Mouse (Mus musculus) neural tube, embryonic 14.5 days (tissue): Measurements from ENCODE around the gene Polh. TPM values are rescaled to one million over a fixed set of nuclear protein-coding genes. Genes with fewer than 3 reads are reported as not detected.

Experiments used
- ATAC-seq: fragments of 200-750 bp; cut with Nextera tagmentation; 2 replicates; pipeline ENCODE4 v1.8.0; 2017; ENCODE audit warnings: low read depth, mild to moderate bottlenecking, moderate TSS enrichment, moderate library complexity
- H3K27ac ChIP-seq: fragments of 300-500 bp; sonication (generic); 2 replicates; pipeline ENCODE4 v1.5.1; 2014; ENCODE audit warnings: low read depth, mild to moderate bottlenecking, control low read depth, low read length, moderate library complexity, mixed read lengths
- H3K27me3 ChIP-seq: fragments of 300-500 bp; sonication (generic); 2 replicates; pipeline ENCODE4 v1.6.1; 2014; ENCODE audit warnings: low read length; ENCODE audit not compliant: control insufficient read depth, insufficient read depth
- H3K36me3 ChIP-seq: fragments of 300-500 bp; sonication (generic); 2 replicates; pipeline ENCODE4 v1.6.1; 2014; ENCODE audit warnings: low read length, mixed read lengths; ENCODE audit not compliant: control insufficient read depth, insufficient read depth
- H3K4me1 ChIP-seq: fragments of 300-500 bp; sonication (generic); 2 replicates; pipeline ENCODE4 v1.6.1; 2014; ENCODE audit warnings: low read length; ENCODE audit not compliant: control insufficient read depth, insufficient read depth
- H3K4me2 ChIP-seq: fragments of 300-500 bp; sonication (generic); 2 replicates; pipeline ENCODE4 v1.6.1; 2014; ENCODE audit warnings: mild to moderate bottlenecking, low read depth, low read length, control low read depth
- H3K4me3 ChIP-seq: fragments of 300-500 bp; sonication (generic); 2 replicates; pipeline ENCODE4 v1.5.1; 2014; ENCODE audit warnings: low read depth, low read length, control low read depth, mixed read lengths
- H3K9ac ChIP-seq: fragments of 300-500 bp; sonication (generic); replicated peaks from 2 replicates; pipeline ENCODE4 v1.6.1; 2014; ENCODE audit warnings: low read depth, mild to moderate bottlenecking, control low read depth, low read length, mixed read lengths
- H3K9me3 ChIP-seq: fragments of 300-500 bp; sonication (generic); 2 replicates; pipeline ENCODE4 v1.6.1; 2016; ENCODE audit warnings: low read length; ENCODE audit not compliant: control insufficient read depth
- WGBS: fragments of 180-500 bp; shearing (Covaris S2); extraction: QIAGEN DNeasy Blood & Tissue Kit; methylation state at CpG from one replicate; pipeline ENCODE4 v1.1.7; 2014; 5-methylcytosine and 5-hydroxymethylcytosine counted together
- polyA plus RNA-seq: library from polyadenylated mRNA; unstranded; fragments of >200 nt; fragmentation: Nextera tagmentation; extraction: Ambion mirVana; gene quantifications from 2 replicates; pipeline ENCODE4 v1.2.1, GENCODE M21; 2014

Gene Polh
- polyA plus RNA-seq, 1 experiment from 2014 or later: 8.4 TPM

GRCm38 (mm10) chr17:46132058-46132718 is 70.3 kb downstream of the Polh start:
- H3K27ac ChIP-seq: no peak overlapping the region
- H3K9me3 ChIP-seq: no peaks in the 10 kb centered on the region
- H3K27me3 ChIP-seq: no peaks in the 10 kb centered on the region
- ATAC-seq: peak; percentile 34; the same call in 1 of the 2 replicates
- H3K4me2 ChIP-seq: no peak overlapping the region
- H3K4me3 ChIP-seq: no peak overlapping the region
- no peaks in the 10 kb centered on the region for H3K4me1 ChIP-seq
- no peak overlapping the region for H3K9ac ChIP-seq
- peaks cover 20% of the 10 kb centered on the region for H3K36me3 ChIP-seq
- WGBS: 13% methylated on average over 12 of the region's 12 CpGs

- Histone ChIP-seq H3K4me1 (no peaks in the 10 kb centered on the region), H3K27ac (no peak overlapping the region), H3K36me3 (peaks cover 42% of the 10 kb centered on the region), H3K4me2 (no peak overlapping the region), H3K27me3 (no peaks in the 10 kb centered on the region), H3K4me3 (no peak overlapping the region), H3K9me3 (no peaks in the 10 kb centered on the region), H3K9ac (no peak overlapping the region)
- 83% methylated on average over 13 of the region's 13 CpGs for WGBS
- ATAC-seq: no peak
Observed at GRCm38 (mm10) chr17:46129741-46130498, 72.5 kb downstream of the Polh start.

GRCm38 (mm10) chr17:46127814-46128493 is 74.5 kb downstream of the Polh start:
- H3K4me1 ChIP-seq: no peaks in the 10 kb centered on the region
- no peak overlapping the region for H3K9ac ChIP-seq
- H3K9me3 ChIP-seq: no peaks in the 10 kb centered on the region

GRCm38 (mm10) chr17:46126608-46127007 is 75.8 kb downstream of the Polh start:
- WGBS: 81% methylated on average over 6 of the region's 6 CpGs
- peaks cover 61% of the 10 kb centered on the region for H3K36me3 ChIP-seq
- no peak overlapping the region for H3K9ac ChIP-seq
- no peaks in the 10 kb centered on the region for H3K4me1 ChIP-seq
- ATAC-seq: no peak
- H3K27me3 ChIP-seq: no peaks in the 10 kb centered on the region
- H3K4me2 ChIP-seq: no peak overlapping the region
- H3K9me3 ChIP-seq: no peaks in the 10 kb centered on the region
- no peak overlapping the region for H3K27ac ChIP-seq
- H3K4me3 ChIP-seq: no peak overlapping the region

More at GRCm38 (mm10) chr17:46127814-46128493, 74.5 kb downstream of the Polh start:
- no peak overlapping the region for H3K4me2 ChIP-seq
- no peak overlapping the region for H3K4me3 ChIP-seq
- 87% methylated on average over 6 of the region's 6 CpGs for WGBS
- H3K27ac ChIP-seq: no peak overlapping the region
- no peak for ATAC-seq
- H3K36me3 ChIP-seq: peaks cover 61% of the 10 kb centered on the region
- H3K27me3 ChIP-seq: no peaks in the 10 kb centered on the region

GRCm38 (mm10) chr17:46123953-46124700 is 78.3 kb downstream of the Polh start:
- Histone ChIP-seq H3K4me1 (no peaks in the 10 kb centered on the region), H3K4me2 (no peak overlapping the region), H3K27me3 (no peaks in the 10 kb centered on the region), H3K4me3 (no peak overlapping the region), H3K9me3 (no peaks in the 10 kb centered on the region), H3K36me3 (peaks cover 64% of the 10 kb centered on the region), H3K9ac (no peak overlapping the region), H3K27ac (no peak overlapping the region)
- 93% methylated on average over 12 of the region's 12 CpGs for WGBS
- no peak for ATAC-seq

GRCm38 (mm10) chr17:46123285-46123684 is 79.2 kb downstream of the Polh start:
- Histone ChIP-seq H3K36me3 (peaks cover 61% of the 10 kb centered on the region), H3K4me2 (no peak overlapping the region), H3K9ac (no peak overlapping the region), H3K4me1 (no peaks in the 10 kb centered on the region), H3K27me3 (no peaks in the 10 kb centered on the region), H3K9me3 (no peaks in the 10 kb centered on the region), H3K27ac (no peak overlapping the region), H3K4me3 (no peak overlapping the region)
- ATAC-seq: no peak
- 91% methylated on average over 4 of the region's 4 CpGs for WGBS

GRCm38 (mm10) chr17:46122791-46123190 is 79.7 kb downstream of the Polh start:
- no peaks in the 10 kb centered on the region for H3K4me1 ChIP-seq
- peaks cover 61% of the 10 kb centered on the region for H3K36me3 ChIP-seq
- no peak overlapping the region for H3K4me3 ChIP-seq
- no peaks in the 10 kb centered on the region for H3K9me3 ChIP-seq
- no peak for ATAC-seq
- H3K27me3 ChIP-seq: no peaks in the 10 kb centered on the region
- 97% methylated on average over 4 of the region's 4 CpGs for WGBS
- H3K4me2 ChIP-seq: no peak overlapping the region
- H3K9ac ChIP-seq: no peak overlapping the region
- no peak overlapping the region for H3K27ac ChIP-seq
